Mouse (Mus musculus): ENCODE results near the gene Olfr1321. TPM values are rescaled to one million over a fixed set of nuclear protein-coding genes. Genes with fewer than 3 reads are reported as not detected.

The Olfr1321 gene
- polyA plus RNA-seq (2012; fragmentation: generic; extraction: Trizol) = not detected

DNA sequence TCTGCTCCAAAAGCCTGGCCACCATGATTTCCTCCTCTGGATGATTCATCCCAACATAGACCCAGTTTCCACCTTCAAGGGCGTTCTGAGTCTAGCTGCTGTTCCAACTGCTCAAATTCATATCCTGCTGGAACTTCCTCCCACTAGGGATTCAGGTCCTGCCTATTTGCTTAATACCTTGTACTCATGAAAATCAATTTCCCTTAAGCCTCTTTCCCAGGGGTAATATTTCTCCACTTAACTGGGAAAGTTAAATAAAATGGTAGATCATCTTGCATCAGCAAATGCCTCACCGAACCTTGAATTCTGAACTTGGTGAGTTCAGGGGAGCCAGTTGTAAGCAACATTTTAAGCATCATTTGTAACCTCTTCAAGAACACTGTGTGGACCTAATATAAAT is at the start of gene Olfr1321:
TSS of gene Olfr1321 (minus strand) at position 101 of the 400 bp plus-strand sequence.

Other genes starting within 250 kb of the Olfr1321 start
- not detected for gene Olfr1320, start 62.7 kb downstream of the Olfr1321 start, polyA plus RNA-seq (2012; fragmentation: generic; extraction: Trizol)
- gene Igsf1, start 62.7 kb upstream of the Olfr1321 start, polyA plus RNA-seq (2012; fragmentation: generic; extraction: Trizol) = not detected
- gene Olfr1322, start 156.4 kb upstream of the Olfr1321 start, polyA plus RNA-seq (2012; fragmentation: generic; extraction: Trizol) = not detected

All from C3H10T1/2 (cell line).